Comparison of ENCODE assay signal across 10 mouse cellular contexts in genomic region chr8:91532671-91533436, GRCm38 (mm10).
DNase-seq lines count a peak whose midpoint lies in the region; ATAC-seq and TF ChIP-seq lines count a peak whose summit lies in the region.
"Had no signal": no experiment of that assay in that cellular context is flagged by ENCODE, and none has a peak within 500 bp of the region (broad histone marks: within the 10 kb centered on the region; RNA-seq: fewer than 3 reads in every experiment).

No protein-coding gene starts in this region.

- peaks cover 41% of the 10 kb centered on the region for H3K4me1 ChIP-seq in hindbrain, embryonic 10.5 days (replicated peaks)
- peaks cover 13% of the 10 kb centered on the region for H3K4me1 ChIP-seq in hindbrain, embryonic 11.5 days (replicated peaks; ENCODE audit: control insufficient read depth, insufficient read depth, low read length)
- peaks cover 14% of the 10 kb centered on the region for H3K4me1 ChIP-seq in E14TG2a.4 (replicated peaks; ENCODE audit: low read depth, low read length)
- peaks cover 40% of the 10 kb centered on the region for H3K4me1 ChIP-seq in embryonic facial prominence, embryonic 15.5 days
- peaks cover 17% of the 10 kb centered on the region for H3K4me1 ChIP-seq in midbrain, embryonic 11.5 days (ENCODE audit: control insufficient read depth, insufficient read depth, low read length)

- H3K27me3 ChIP-seq in hindbrain, embryonic 10.5 days (ENCODE audit: insufficient read depth, poor library complexity, severe bottlenecking), result peaks cover 75% of the 10 kb centered on the region
- H3K27me3 ChIP-seq in hindbrain, embryonic 11.5 days (ENCODE audit: control insufficient read depth, insufficient read depth, low read length), result peaks cover 6% of the 10 kb centered on the region; the same call in 1 of the 2 replicates
- H3K27me3 ChIP-seq in E14TG2a.4 (ENCODE audit: insufficient read depth, low read length), result no peaks in the 10 kb centered on the region
- H3K27me3 ChIP-seq in embryonic facial prominence, embryonic 15.5 days, result no peaks in the 10 kb centered on the region
- H3K27me3 ChIP-seq in midbrain, embryonic 11.5 days (ENCODE audit: control insufficient read depth, insufficient read depth, low read length), result peaks cover 26% of the 10 kb centered on the region
- H3K27me3 ChIP-seq: heart, embryonic 13.5 days; liver, embryonic 15.5 days had no signal

- 72% methylated on average over 18 of the region's 18 CpGs for WGBS in hindbrain, embryonic 10.5 days
- 60% methylated on average over 18 of the region's 18 CpGs for WGBS in hindbrain, embryonic 11.5 days
- 54% methylated on average over 18 of the region's 18 CpGs for WGBS in embryonic facial prominence, embryonic 15.5 days
- WGBS in midbrain, embryonic 11.5 days, result 76% methylated on average over 18 of the region's 18 CpGs

- H3K4me3 ChIP-seq in hindbrain, embryonic 10.5 days, result no peak overlapping the region
- no peak overlapping the region for H3K4me3 ChIP-seq in hindbrain, embryonic 11.5 days (ENCODE audit: low read depth, low read length)
- 0 out of 2 replicates have a peak overlapping the region, but pooled peaks have one; percentile 32 for H3K4me3 ChIP-seq in E14TG2a.4 (replicated peaks; ENCODE audit: low read length)
- H3K4me3 ChIP-seq in embryonic facial prominence, embryonic 15.5 days (replicated peaks), result no peak overlapping the region
- no peak overlapping the region for H3K4me3 ChIP-seq in midbrain, embryonic 11.5 days (ENCODE audit: low read depth, low read length)
- H3K4me3 ChIP-seq: heart, embryonic 13.5 days; liver, embryonic 15.5 days had no signal

- H3K36me3 ChIP-seq in hindbrain, embryonic 10.5 days, result no peaks in the 10 kb centered on the region
- no peaks in the 10 kb centered on the region for H3K36me3 ChIP-seq in hindbrain, embryonic 11.5 days (ENCODE audit: control insufficient read depth, insufficient read depth, low read length)
- no peaks in the 10 kb centered on the region for H3K36me3 ChIP-seq in E14TG2a.4 (ENCODE audit: insufficient read depth, low read length)
- H3K36me3 ChIP-seq in embryonic facial prominence, embryonic 15.5 days, result no peaks in the 10 kb centered on the region
- H3K36me3 ChIP-seq in midbrain, embryonic 11.5 days (ENCODE audit: control insufficient read depth, insufficient read depth, low read length), result no peaks in the 10 kb centered on the region
- H3K36me3 ChIP-seq: heart, embryonic 13.5 days; liver, embryonic 15.5 days had no signal

- no peak for TF ChIP-seq CTCF in E14TG2a.4 (conservative IDR thresholded peaks at IDR 0.05; ENCODE audit: low read length)

- no peak for DNase-seq in hindbrain, embryonic 10.5 days (ENCODE audit: low spot score)
- DNase-seq in hindbrain, embryonic 11.5 days (ENCODE audit: low spot score), result no peak
- DNase-seq in midbrain, embryonic 11.5 days (ENCODE audit: low spot score, missing footprints), result no peak
- DNase-seq in spleen, postnatal 10 days (ENCODE audit: low spot score in 2 of 2), result no peak
- DNase-seq in gastrocnemius, adult 8-10 months (ENCODE audit: low spot score in 2 of 2), result no peak
- DNase-seq in heart, adult 8-10 months (ENCODE audit: low spot score), result no peak

- H3K9me3 ChIP-seq in hindbrain, embryonic 10.5 days, result no peaks in the 10 kb centered on the region
- no peaks in the 10 kb centered on the region for H3K9me3 ChIP-seq in hindbrain, embryonic 11.5 days (ENCODE audit: control insufficient read depth, low read length)
- no peaks in the 10 kb centered on the region for H3K9me3 ChIP-seq in E14TG2a.4 (ENCODE audit: low read length)
- no peaks in the 10 kb centered on the region for H3K9me3 ChIP-seq in embryonic facial prominence, embryonic 15.5 days (replicated peaks)
- H3K9me3 ChIP-seq in midbrain, embryonic 11.5 days (ENCODE audit: control insufficient read depth, low read length), result no peaks in the 10 kb centered on the region
- H3K9me3 ChIP-seq: heart, embryonic 13.5 days; liver, embryonic 15.5 days had no signal

- ATAC-seq in hindbrain, embryonic 11.5 days (ENCODE audit: low FRiP score), result no peak; the same call in 1 of the 2 replicates
- no peak for ATAC-seq in embryonic facial prominence, embryonic 15.5 days (ENCODE audit: insufficient number of reproducible peaks, low FRiP score, low TSS enrichment, low read depth)
- ATAC-seq in midbrain, embryonic 11.5 days (ENCODE audit: low FRiP score), result 0 out of 2 replicates have a peak, but pooled peaks have one; percentile 48

- no peak overlapping the region for H3K9ac ChIP-seq in hindbrain, embryonic 11.5 days (ENCODE audit: low read depth, low read length)
- no peak overlapping the region for H3K9ac ChIP-seq in embryonic facial prominence, embryonic 15.5 days
- H3K9ac ChIP-seq in midbrain, embryonic 11.5 days (ENCODE audit: low read length), result no peak overlapping the region
- H3K9ac ChIP-seq: heart, embryonic 13.5 days; liver, embryonic 15.5 days had no signal

- peak overlapping the region; percentile 60; the same call in 1 of the 2 replicates for H3K27ac ChIP-seq in hindbrain, embryonic 10.5 days
- H3K27ac ChIP-seq in hindbrain, embryonic 11.5 days (ENCODE audit: low read depth, low read length), result no peak overlapping the region
- peak overlapping the region; percentile 69 for H3K27ac ChIP-seq in embryonic facial prominence, embryonic 15.5 days (replicated peaks)
- no peak overlapping the region for H3K27ac ChIP-seq in midbrain, embryonic 11.5 days (ENCODE audit: low read depth, low read length)
- H3K27ac ChIP-seq: heart, embryonic 13.5 days; liver, embryonic 15.5 days had no signal

- no peak overlapping the region for H3K4me2 ChIP-seq in hindbrain, embryonic 11.5 days (replicated peaks; ENCODE audit: low read depth, low read length)
- H3K4me2 ChIP-seq in embryonic facial prominence, embryonic 15.5 days (replicated peaks), result no peak overlapping the region
- H3K4me2 ChIP-seq in midbrain, embryonic 11.5 days, result no peak overlapping the region
- H3K4me2 ChIP-seq: heart, embryonic 13.5 days; liver, embryonic 15.5 days had no signal

Comparison
In these comparisons a context has a peak if more than half of its experiments do, and no peak if none do; other contexts are left out.
1. H3K27ac ChIP-seq: peak in hindbrain, embryonic 10.5 days (single experiment) and embryonic facial prominence, embryonic 15.5 days (single experiment); none in hindbrain, embryonic 11.5 days (single experiment) and midbrain, embryonic 11.5 days (single experiment).